Mouse (Mus musculus): ENCODE measurements around the gene Plekhg4.

GRCm38 (mm10) chr8:105350186-105350585 is 22.9 kb upstream of the Plekhg4 start:
- TF ChIP-seq POLR2A (IDR thresholded peaks at IDR 0.05; ENCODE audit: low read depth, low read length) (no peak), CTCF (IDR thresholded peaks at IDR 0.05; ENCODE audit: extremely low read depth, insufficient read length, insufficient replicate concordance, low read depth, low read length) (no peak)
